Mouse (Mus musculus): ENCODE measurements at regions not wholly inside any gene's neighbourhood (a gene's known extent, or its start where the extent isn't known, plus 50 kb on each side); places are given as distances from the start of the nearest gene placed in this dataset.

GRCm38 (mm10) chr16:51315608-51316007 lies 715.4 kb upstream of the Cblb start:
- no peak for ATAC-seq
- in situ Hi-C loops (cut with MboI; ENCODE audit: low pct_unique_long_range_greater_than_20kb): loop anchor here (5.0 to 25.0 kb wide), 2 partner anchors 872 to 1947 kb away; no protein-coding TSS in a partner anchor
- ChIA-PET CTCF (interaction anchor here (1.9 kb wide), 1 partner anchor 13 kb away, joined by 7 read pairs; no protein-coding TSS in a partner anchor), POLR2A (no interaction called here)
- TF ChIP-seq CTCF (IDR thresholded peaks at IDR 0.05): peak; percentile 56
- DNase-seq (ENCODE audit: low read depth, low spot score): no peak
- peaks cover 4% of the 10 kb centered on the region for H3K27me3 ChIP-seq

- in situ Hi-C loops (cut with MboI; ENCODE audit: low pct_unique_long_range_greater_than_20kb): no loop called here
- ChIA-PET CTCF (no interaction called here), POLR2A (no interaction called here)
- no peak for ATAC-seq
- H3K27me3 ChIP-seq: peaks cover 10% of the 10 kb centered on the region
- no peak for TF ChIP-seq CTCF (IDR thresholded peaks at IDR 0.05)
- DNase-seq (ENCODE audit: low read depth, low spot score): no peak
Observed at GRCm38 (mm10) chr16:51332262-51332661, 698.8 kb upstream of the Cblb start.

- no peak for TF ChIP-seq CTCF (IDR thresholded peaks at IDR 0.05)
- ATAC-seq: no peak
- ChIA-PET POLR2A (no interaction called here), CTCF (no interaction called here)
- H3K27me3 ChIP-seq: peaks cover 10% of the 10 kb centered on the region
- DNase-seq (ENCODE audit: low read depth, low spot score): no peak
- in situ Hi-C loops (cut with MboI; ENCODE audit: low pct_unique_long_range_greater_than_20kb): no loop called here
Observed at GRCm38 (mm10) chr16:51334972-51335371, 696.1 kb upstream of the Cblb start.

- POLR2A ChIA-PET: no interaction called here
- no peak for DNase-seq (ENCODE audit: low read depth, low spot score)
Observed at GRCm38 (mm10) chr16:51347120-51347519, 683.9 kb upstream of the Cblb start.

GRCm38 (mm10) chr16:51352151-51352550 lies 678.9 kb upstream of the Cblb start:
- ChIA-PET CTCF (no interaction called here), POLR2A (no interaction called here)
- no peak for TF ChIP-seq CTCF (IDR thresholded peaks at IDR 0.05)
- H3K27me3 ChIP-seq: no peaks in the 10 kb centered on the region
- in situ Hi-C loops (cut with MboI; ENCODE audit: low pct_unique_long_range_greater_than_20kb): no loop called here
- ATAC-seq (no peak), DNase-seq (ENCODE audit: low read depth, low spot score) (no peak)

More at GRCm38 (mm10) chr16:51347120-51347519, 683.9 kb upstream of the Cblb start:
- no peak for TF ChIP-seq CTCF (IDR thresholded peaks at IDR 0.05)
- no peaks in the 10 kb centered on the region for H3K27me3 ChIP-seq
- ATAC-seq: no peak
- in situ Hi-C loops (cut with MboI; ENCODE audit: low pct_unique_long_range_greater_than_20kb): no loop called here
- CTCF ChIA-PET: no interaction called here

GRCm38 (mm10) chr16:51353791-51354190 lies 677.2 kb upstream of the Cblb start:
- ATAC-seq: no peak
- CTCF ChIA-PET: interaction anchor here (1.1 to 1.5 kb wide), 2 partner anchors 11 to 17 kb away, joined by 3 read pairs; no protein-coding TSS in a partner anchor
- DNase-seq (ENCODE audit: low read depth, low spot score): no peak
- in situ Hi-C loops (cut with MboI; ENCODE audit: low pct_unique_long_range_greater_than_20kb): no loop called here
- TF ChIP-seq CTCF (IDR thresholded peaks at IDR 0.05): no peak
- POLR2A ChIA-PET: no interaction called here
- H3K27me3 ChIP-seq: no peaks in the 10 kb centered on the region

- ChIA-PET POLR2A (no interaction called here), CTCF (interaction anchor here (0.8 kb wide), 1 partner anchor 17 kb away, joined by 3 read pairs; no protein-coding TSS in a partner anchor)
- ATAC-seq (no peak), DNase-seq (ENCODE audit: low read depth, low spot score) (no peak)
- H3K27me3 ChIP-seq: no peaks in the 10 kb centered on the region
- in situ Hi-C loops (cut with MboI; ENCODE audit: low pct_unique_long_range_greater_than_20kb): no loop called here
- no peak for TF ChIP-seq CTCF (IDR thresholded peaks at IDR 0.05)
Observed at GRCm38 (mm10) chr16:51370070-51370469, 661.0 kb upstream of the Cblb start.

- in situ Hi-C loops (cut with MboI; ENCODE audit: low pct_unique_long_range_greater_than_20kb): no loop called here
- no peak for ATAC-seq
- POLR2A ChIA-PET: no interaction called here
- CTCF ChIA-PET: no interaction called here
- no peaks in the 10 kb centered on the region for H3K27me3 ChIP-seq
- TF ChIP-seq CTCF (IDR thresholded peaks at IDR 0.05): no peak
- no peak for DNase-seq (ENCODE audit: low read depth, low spot score)
Observed at GRCm38 (mm10) chr16:51386456-51386855, 644.6 kb upstream of the Cblb start.

GRCm38 (mm10) chr16:51387498-51387897 lies 643.5 kb upstream of the Cblb start:
- H3K27me3 ChIP-seq: no peaks in the 10 kb centered on the region
- no peak for ATAC-seq
- ChIA-PET POLR2A (no interaction called here), CTCF (no interaction called here)
- TF ChIP-seq CTCF (IDR thresholded peaks at IDR 0.05): no peak
- DNase-seq (ENCODE audit: low read depth, low spot score): no peak
- in situ Hi-C loops (cut with MboI; ENCODE audit: low pct_unique_long_range_greater_than_20kb): no loop called here

GRCm38 (mm10) chr16:51393871-51394270 lies 637.2 kb upstream of the Cblb start:
- no peak for DNase-seq (ENCODE audit: low read depth, low spot score)
- no peaks in the 10 kb centered on the region for H3K27me3 ChIP-seq
- ATAC-seq: no peak
- POLR2A ChIA-PET: no interaction called here
- CTCF ChIA-PET: no interaction called here
- TF ChIP-seq CTCF (IDR thresholded peaks at IDR 0.05): no peak
- in situ Hi-C loops (cut with MboI; ENCODE audit: low pct_unique_long_range_greater_than_20kb): no loop called here
